ENCODE assay signal across 8 mouse cellular contexts in the genomic region with DNA sequence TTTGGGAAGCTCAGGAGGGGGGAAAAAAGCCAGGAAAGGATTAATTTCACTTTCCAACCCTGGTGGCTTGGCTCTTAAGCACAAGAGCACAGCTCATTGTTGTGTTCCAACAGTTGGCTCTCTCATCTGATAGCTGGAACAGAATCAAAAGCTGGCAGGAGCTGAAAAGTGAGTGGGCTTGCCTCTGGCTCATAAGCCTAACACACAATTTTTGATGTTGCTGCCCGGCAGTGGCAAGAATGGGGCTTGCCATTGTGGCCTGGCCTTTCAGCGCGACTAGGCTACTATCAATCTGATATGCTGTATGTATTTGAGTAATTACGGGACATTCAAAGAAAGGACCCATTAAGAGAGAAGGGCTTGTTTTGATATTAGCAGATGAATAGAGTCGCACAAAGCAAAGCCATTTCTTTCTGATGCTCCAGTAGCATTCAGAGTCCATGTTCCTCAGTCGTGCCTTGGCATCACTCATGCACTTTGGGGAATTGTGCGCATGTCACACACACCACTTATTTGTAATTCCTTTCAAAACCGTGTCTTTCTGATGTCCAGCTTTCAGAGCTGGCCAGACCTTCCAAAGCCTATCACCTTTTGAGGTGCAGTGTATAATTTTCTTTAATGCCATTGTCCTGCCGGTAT.
DNase-seq lines count a peak whose midpoint lies in the region.

No protein-coding gene starts in this region.

- DNase-seq in ovary, adult 18-20 months (ENCODE audit: low spot score): peak; percentile 1
- no peak for DNase-seq in ovary, postnatal 10 days (ENCODE audit: low spot score)
- peak; percentile 34 to 42 for DNase-seq in frontal cortex, postnatal 10 days (ENCODE audit: low spot score in 2 of 2)
- DNase-seq in left cerebral cortex, adult 18-20 months (ENCODE audit: low spot score in 2 of 2): peak; percentile 25 to 31
- DNase-seq in right cerebral cortex, postnatal 4 days: peak; percentile 22
- DNase-seq in retina, postnatal 1 day: no peak
- no peak for DNase-seq in urinary bladder, postnatal 14 days (ENCODE audit: low spot score)
- no peak for DNase-seq in spleen, adult 18-20 months

Comparison
In these comparisons a context has a peak if more than half of its experiments do, and no peak if none do; other contexts are left out.
1. DNase-seq: peak in ovary, adult 18-20 months (single experiment), frontal cortex, postnatal 10 days (2 of 2), left cerebral cortex, adult 18-20 months (2 of 2) and right cerebral cortex, postnatal 4 days (single experiment); none in ovary, postnatal 10 days (single experiment), retina, postnatal 1 day (single experiment), urinary bladder, postnatal 14 days (single experiment) and spleen, adult 18-20 months (0 of 2).